Mouse (Mus musculus) olfactory bulb, adult 2 months (tissue): Measurements from ENCODE around the gene Gm49321.

Experiments
- CTCF ChIP-seq: fragments of 200-500 bp; IDR thresholded peaks from 2 replicates; pipeline ENCODE4 v1.5.1; 2012; ENCODE audit warnings: low read depth, mild to moderate bottlenecking, low read length, moderate library complexity; ENCODE audit not compliant: insufficient read depth
- POLR2A ChIP-seq: fragments of 200-500 bp; IDR thresholded peaks from 2 replicates; pipeline ENCODE4 v1.6.1; 2012; ENCODE audit warnings: mild to moderate bottlenecking, low read depth, low read length, moderate library complexity; ENCODE audit not compliant: insufficient read depth

GRCm38 (mm10) chr12:73909013-73909575 is 28.4 kb upstream of the Gm49321 start:
- TF ChIP-seq CTCF (no peak), POLR2A (no peak)
